17 mouse cellular contexts compared by ENCODE assay signal in genomic region chr3:132858849-132859248, GRCm38 (mm10).
DNase-seq lines count a peak whose midpoint lies in the region; ATAC-seq lines count a peak whose summit lies in the region.
"Had no signal": no experiment of that assay in that cellular context is flagged by ENCODE, and none has a peak within 500 bp of the region (broad histone marks: within the 10 kb centered on the region; RNA-seq: fewer than 3 reads in every experiment).

No protein-coding gene starts in this region.

- H3K4me2 ChIP-seq in kidney, embryonic 15.5 days = no peak overlapping the region
- H3K4me2 ChIP-seq in embryonic facial prominence, embryonic 13.5 days = no peak overlapping the region
- H3K4me2 ChIP-seq: heart, embryonic 15.5 days; intestine, embryonic 15.5 days; limb, embryonic 15.5 days; midbrain, embryonic 15.5 days had no signal

- no peaks in the 10 kb centered on the region for H3K36me3 ChIP-seq in kidney, embryonic 15.5 days
- H3K36me3 ChIP-seq in embryonic facial prominence, embryonic 13.5 days = no peaks in the 10 kb centered on the region
- H3K36me3 ChIP-seq: heart, embryonic 15.5 days; intestine, embryonic 15.5 days; limb, embryonic 15.5 days; midbrain, embryonic 15.5 days had no signal

- no peaks in the 10 kb centered on the region for H3K9me3 ChIP-seq in kidney, embryonic 15.5 days (replicated peaks)
- no peaks in the 10 kb centered on the region for H3K9me3 ChIP-seq in embryonic facial prominence, embryonic 13.5 days
- H3K9me3 ChIP-seq: heart, embryonic 15.5 days; intestine, embryonic 15.5 days; limb, embryonic 15.5 days; midbrain, embryonic 15.5 days had no signal

- no peaks in the 10 kb centered on the region for H3K27me3 ChIP-seq in kidney, embryonic 15.5 days
- no peaks in the 10 kb centered on the region for H3K27me3 ChIP-seq in embryonic facial prominence, embryonic 13.5 days
- H3K27me3 ChIP-seq: heart, embryonic 15.5 days; intestine, embryonic 15.5 days; limb, embryonic 15.5 days; midbrain, embryonic 15.5 days had no signal

- H3K27ac ChIP-seq in kidney, embryonic 15.5 days = 0 out of 2 replicates have a peak overlapping the region, but pooled peaks have one; percentile 0
- no peak overlapping the region for H3K27ac ChIP-seq in embryonic facial prominence, embryonic 13.5 days
- H3K27ac ChIP-seq: heart, embryonic 15.5 days; intestine, embryonic 15.5 days; left cerebral cortex, adult 2 months; limb, embryonic 15.5 days; midbrain, embryonic 15.5 days had no signal

- H3K4me3 ChIP-seq in kidney, embryonic 15.5 days (replicated peaks) = no peak overlapping the region
- no peak overlapping the region for H3K4me3 ChIP-seq in embryonic facial prominence, embryonic 13.5 days
- H3K4me3 ChIP-seq: heart, embryonic 15.5 days; intestine, embryonic 15.5 days; left cerebral cortex, adult 2 months; limb, embryonic 15.5 days; midbrain, embryonic 15.5 days had no signal

- peaks cover 45% of the 10 kb centered on the region for H3K4me1 ChIP-seq in kidney, embryonic 15.5 days
- H3K4me1 ChIP-seq in embryonic facial prominence, embryonic 13.5 days = peaks cover 37% of the 10 kb centered on the region
- H3K4me1 ChIP-seq: intestine, embryonic 15.5 days; midbrain, embryonic 15.5 days had no signal

- 63% methylated on average over 11 of the region's 11 CpGs for WGBS in kidney, embryonic 15.5 days
- WGBS in embryonic facial prominence, embryonic 13.5 days = 55% methylated on average over 11 of the region's 11 CpGs

- no peak for ATAC-seq in kidney, embryonic 15.5 days (replicated peaks; ENCODE audit: low FRiP score)
- peak; percentile 40; the same call in 1 of the 2 replicates for ATAC-seq in embryonic facial prominence, embryonic 13.5 days (ENCODE audit: insufficient number of reproducible peaks, insufficient read depth, low FRiP score, low TSS enrichment, low read depth)
- ATAC-seq: intestine, embryonic 15.5 days; midbrain, embryonic 15.5 days had no signal

- DNase-seq in kidney, postnatal 4 days = no peak
- DNase-seq in thymus, postnatal 4 days = peak; percentile 65
- no peak for DNase-seq in thymus, adult 18-20 months
- DNase-seq in retina, postnatal 1 day = no peak
- DNase-seq in c-Kit-positive CD71-positive TER-119-positive erythroid progenitor cells, embryonic 14.5 days (ENCODE audit: low spot score) = no peak
- no peak for DNase-seq in adrenal gland, adult (ENCODE audit: inconsistent age in 2 of 2, low spot score in 1 of 2)
- DNase-seq: adrenal gland, adult 8-10 months; gastrocnemius, postnatal 10 days; kidney, postnatal 25 days; right cerebral cortex, postnatal 14 days had no signal

- H3K9ac ChIP-seq in kidney, embryonic 15.5 days = no peak overlapping the region
- no peak overlapping the region for H3K9ac ChIP-seq in embryonic facial prominence, embryonic 13.5 days
- H3K9ac ChIP-seq: heart, embryonic 15.5 days; intestine, embryonic 15.5 days; limb, embryonic 15.5 days; midbrain, embryonic 15.5 days had no signal
